Mouse (Mus musculus) heart, adult 2 months (tissue): ENCODE data around the gene Zdhhc15. TPM values are rescaled to one million over a fixed set of nuclear protein-coding genes. Genes with fewer than 3 reads are reported as not detected.

Source experiments
- DNase-seq, 2 experiments: peaks; one replicate each; pipeline ENCODE4 v3.0.0; 2021
- H3K27ac ChIP-seq: fragments of 200-600 bp; 2 replicates; pipeline ENCODE4 v1.8.1; 2022
- H3K27me3 ChIP-seq: fragments of 200-500 bp; 2 replicates; pipeline ENCODE4 v1.6.1; 2012; ENCODE audit warnings: mild to moderate bottlenecking, low read length, inconsistent platforms, mixed read lengths; ENCODE audit not compliant: control insufficient read depth, insufficient read depth
- H3K36me3 ChIP-seq: fragments of 200-500 bp; 2 replicates; pipeline ENCODE4 v1.6.1; 2012; ENCODE audit warnings: low read length, inconsistent platforms; ENCODE audit not compliant: control insufficient read depth, insufficient read depth
- H3K4me1 ChIP-seq: fragments of 200-500 bp; 2 replicates; pipeline ENCODE4 v1.6.1; 2011; ENCODE audit warnings: low read length; ENCODE audit not compliant: control insufficient read depth, insufficient read depth
- H3K4me3 ChIP-seq: fragments of 200-600 bp; 2 replicates; pipeline ENCODE4 v1.8.1; 2022
- H3K79me2 ChIP-seq: fragments of 200-500 bp; replicated peaks from 2 replicates; pipeline ENCODE4 v1.6.1; 2012; ENCODE audit warnings: mild to moderate bottlenecking, inconsistent platforms, low read length, moderate library complexity, mixed read lengths; ENCODE audit not compliant: control insufficient read depth, insufficient read depth
- H3K9ac ChIP-seq: fragments of 200-500 bp; 2 replicates; pipeline ENCODE4 v1.6.1; 2012; ENCODE audit warnings: low read depth, mild to moderate bottlenecking, control low read depth, inconsistent platforms, low read length, mixed read lengths
- CTCF ChIP-seq: fragments of 200-600 bp; IDR thresholded peaks from 2 replicates; pipeline ENCODE4 v1.8.1; 2022; ENCODE audit warnings: antibody characterized with exemption, mild to moderate bottlenecking, moderate library complexity
- EP300 ChIP-seq: fragments of 200-500 bp; IDR thresholded peaks from 2 replicates; pipeline ENCODE4 v1.6.1; 2011; ENCODE audit warnings: low read depth, low read length, control low read depth; ENCODE audit not compliant: insufficient read depth
- POLR2A ChIP-seq: fragments of 200-500 bp; IDR thresholded peaks from 2 replicates; pipeline ENCODE4 v1.6.1; 2011; ENCODE audit warnings: mild to moderate bottlenecking, low read depth, low read length, control low read depth; ENCODE audit not compliant: insufficient read depth
- WGBS: fragments of 180-500 bp; shearing (Covaris S2); methylation state at CpG from one replicate; pipeline ENCODE4 v1.1.7; 2018; 5-methylcytosine and 5-hydroxymethylcytosine counted together
- intact Hi-C: fragments of 180-260 bp; cut with DNase I; formaldehyde crosslinking; loops from one replicate; pipeline ENCODE4 v1.15.1; 2025
- polyA plus RNA-seq: library from polyadenylated mRNA; depleted of rRNA; stranded (reverse); fragments of >200 nt; gene quantifications from 2 replicates; pipeline ENCODE4 v1.2.3, GENCODE M21; 2012
- total RNA-seq, 2 experiments: library from RNA; stranded (reverse); gene quantifications; 2 replicates each; pipeline ENCODE4 v1.2.3; 2021

Zdhhc15 gene
- total and polyA plus RNA-seq, 3 experiments, result 0.27 to 0.43 (median 0.34) TPM

GRCm38 (mm10) chrX:104573946-104574345, 96.9 kb downstream of the Zdhhc15 start:
- Histone ChIP-seq H3K4me3 (no peak overlapping the region), H3K9ac (no peak overlapping the region), H3K79me2 (no peaks in the 10 kb centered on the region), H3K27me3 (no peaks in the 10 kb centered on the region), H3K36me3 (no peaks in the 10 kb centered on the region), H3K4me1 (no peaks in the 10 kb centered on the region), H3K27ac (no peak overlapping the region)
- TF ChIP-seq CTCF (no peak), EP300 (no peak), POLR2A (no peak)
- WGBS, result 69% methylated on average over 5 of the region's 5 CpGs
- no peak for DNase-seq
- intact Hi-C loops, result no loop called here

GRCm38 (mm10) chrX:104567497-104567896, 103.4 kb downstream of the Zdhhc15 start:
- no peak overlapping the region for H3K9ac ChIP-seq

DNA sequence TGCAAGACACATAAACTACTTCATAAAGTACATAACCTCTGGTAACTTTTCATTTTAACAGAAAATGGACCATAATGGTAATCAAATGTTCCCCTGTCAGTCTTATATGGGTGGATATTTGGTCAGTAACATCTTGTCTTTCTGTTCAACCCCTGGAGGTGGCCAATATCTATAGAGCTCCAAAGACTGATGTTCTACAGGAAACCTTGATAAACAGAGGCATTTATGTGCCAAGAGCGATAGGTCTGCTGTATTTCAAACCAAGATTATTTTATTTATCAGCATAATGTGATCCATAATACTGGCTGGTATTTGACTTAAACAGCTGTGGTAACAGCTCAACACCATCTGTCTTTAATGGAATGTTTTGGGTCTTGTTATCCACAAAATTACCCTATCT, 125.6 kb downstream of the Zdhhc15 start:
- intact Hi-C loops, result no loop called here
- TF ChIP-seq CTCF (no peak), EP300 (no peak), POLR2A (no peak)
- no peak overlapping the region for H3K9ac ChIP-seq
- no peaks in the 10 kb centered on the region for H3K79me2 ChIP-seq
- no peaks in the 10 kb centered on the region for H3K36me3 ChIP-seq
- DNase-seq, result no peak
- H3K27me3 ChIP-seq, result no peaks in the 10 kb centered on the region
- H3K4me1 ChIP-seq, result no peaks in the 10 kb centered on the region
- no peak overlapping the region for H3K4me3 ChIP-seq
- H3K27ac ChIP-seq, result no peak overlapping the region
- 94% methylated on average over 1 of the region's 1 CpGs for WGBS

More at GRCm38 (mm10) chrX:104567497-104567896, 103.4 kb downstream of the Zdhhc15 start:
- H3K79me2 ChIP-seq, result no peaks in the 10 kb centered on the region
- 43% methylated on average over 3 of the region's 3 CpGs for WGBS
- no peak for TF ChIP-seq EP300
- TF ChIP-seq CTCF, result no peak
- TF ChIP-seq POLR2A, result no peak
- H3K4me3 ChIP-seq, result no peak overlapping the region
- intact Hi-C loops, result no loop called here
- H3K4me1 ChIP-seq, result no peaks in the 10 kb centered on the region
- no peaks in the 10 kb centered on the region for H3K27me3 ChIP-seq
- no peak overlapping the region for H3K27ac ChIP-seq
- DNase-seq, result no peak
- no peaks in the 10 kb centered on the region for H3K36me3 ChIP-seq

DNA sequence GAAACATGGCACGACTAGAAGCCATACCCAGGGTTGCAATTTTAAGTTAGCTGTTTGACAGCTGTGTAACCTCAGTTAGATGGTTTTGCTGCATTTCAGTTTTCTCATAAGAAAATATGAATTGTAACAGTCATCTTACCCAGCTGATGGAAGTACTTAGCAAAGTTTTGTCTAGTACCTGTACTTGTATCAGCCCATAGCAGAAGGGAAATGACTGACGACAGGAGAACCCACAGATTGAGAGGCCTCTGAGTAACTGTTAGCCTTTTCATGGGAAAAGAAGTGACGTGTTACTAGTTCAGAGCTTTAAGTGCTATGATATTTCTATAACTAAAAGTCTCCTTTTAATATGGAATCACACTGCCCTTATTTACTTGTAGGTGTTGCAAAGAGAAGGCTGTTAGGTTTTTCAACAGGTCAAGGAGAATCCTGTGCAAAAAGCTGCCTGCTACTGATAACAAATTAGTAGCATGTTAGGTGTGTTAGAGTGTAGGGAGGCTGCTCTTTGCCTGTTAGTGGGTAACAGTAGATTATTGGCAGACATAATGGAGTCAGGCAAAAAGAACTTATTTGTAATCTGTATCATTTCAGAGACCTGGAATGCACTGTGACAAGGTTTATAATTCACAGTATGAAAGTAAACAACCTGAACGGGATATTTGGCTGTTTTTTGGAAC, 126.8 kb downstream of the Zdhhc15 start:
- no peak overlapping the region for H3K4me3 ChIP-seq
- intact Hi-C loops, result no loop called here
- WGBS, result 76% methylated on average over 4 of the region's 4 CpGs

GRCm38 (mm10) chrX:104542635-104543034, 128.2 kb downstream of the Zdhhc15 start:
- Histone ChIP-seq H3K36me3 (no peaks in the 10 kb centered on the region), H3K4me3 (no peak overlapping the region), H3K4me1 (no peaks in the 10 kb centered on the region), H3K9ac (no peak overlapping the region), H3K27me3 (no peaks in the 10 kb centered on the region), H3K79me2 (no peaks in the 10 kb centered on the region), H3K27ac (no peak overlapping the region)
- intact Hi-C loops, result no loop called here
- DNase-seq, result no peak
- TF ChIP-seq CTCF, result no peak
- no peak for TF ChIP-seq EP300
- no peak for TF ChIP-seq POLR2A
- WGBS, result 83% methylated on average over 4 of the region's 4 CpGs

More for the DNA sequence above, 126.8 kb downstream of the Zdhhc15 start:
- Histone ChIP-seq H3K4me1 (no peaks in the 10 kb centered on the region), H3K36me3 (no peaks in the 10 kb centered on the region), H3K9ac (no peak overlapping the region), H3K27ac (no peak overlapping the region), H3K79me2 (no peaks in the 10 kb centered on the region), H3K27me3 (no peaks in the 10 kb centered on the region)
- TF ChIP-seq POLR2A, result no peak
- DNase-seq, result no peak

- H3K27ac ChIP-seq, result no peak overlapping the region
- H3K4me1 ChIP-seq, result no peaks in the 10 kb centered on the region
- intact Hi-C loops, result no loop called here
- H3K9ac ChIP-seq, result no peak overlapping the region
- TF ChIP-seq POLR2A (no peak), CTCF (no peak), EP300 (no peak)
- no peaks in the 10 kb centered on the region for H3K79me2 ChIP-seq
- WGBS, result 90% methylated on average over 5 of the region's 5 CpGs
- H3K27me3 ChIP-seq, result no peaks in the 10 kb centered on the region
- no peaks in the 10 kb centered on the region for H3K36me3 ChIP-seq
- DNase-seq, result no peak
- no peak overlapping the region for H3K4me3 ChIP-seq
These were observed 169.1 kb downstream of the Zdhhc15 start for GRCm38 (mm10) chrX:104501765-104502164.
